Mouse (Mus musculus): ENCODE results near the gene Cryzl2. TPM values are rescaled to one million over a fixed set of nuclear protein-coding genes. Genes with fewer than 3 reads are reported as not detected.

The Cryzl2 gene
- polyA plus RNA-seq, 1 experiment from 2014 or later: 8.1 TPM

DNA sequence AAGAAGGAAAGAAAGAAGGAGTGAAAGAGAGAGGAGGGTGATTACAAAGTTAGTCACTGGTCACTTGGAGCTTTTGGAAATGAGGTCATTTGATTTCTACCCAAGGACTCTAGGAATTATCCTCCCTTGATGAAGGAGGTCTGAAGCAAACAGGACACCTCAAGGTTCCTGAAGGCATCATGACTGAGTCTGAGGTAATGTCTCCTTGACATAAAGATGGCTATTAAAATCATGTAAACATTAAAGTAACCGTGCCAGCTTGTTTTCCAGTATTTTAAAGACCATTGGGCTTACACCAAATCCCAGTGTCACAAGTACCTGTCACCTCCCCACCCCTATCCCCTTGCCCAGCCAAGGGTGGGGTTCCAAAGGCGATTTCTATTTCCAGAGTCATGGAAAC lies 20.1 kb upstream of the Cryzl2 start:
- Histone ChIP-seq H3K4me1 (ENCODE audit: control insufficient read depth, insufficient read depth, low read length) (peaks cover 26% of the 10 kb centered on the region), H3K4me3 (ENCODE audit: low read depth, low read length) (no peak overlapping the region), H3K9ac (ENCODE audit: low read length) (no peak overlapping the region), H3K27me3 (replicated peaks; ENCODE audit: control insufficient read depth, insufficient read depth, low read length) (no peaks in the 10 kb centered on the region), H3K36me3 (ENCODE audit: control insufficient read depth, insufficient read depth, low read length) (no peaks in the 10 kb centered on the region), H3K9me3 (replicated peaks; ENCODE audit: control insufficient read depth, low read length) (no peaks in the 10 kb centered on the region), H3K4me2 (ENCODE audit: low read length) (no peak overlapping the region), H3K27ac (ENCODE audit: low read depth, low read length) (no peak overlapping the region)
- WGBS: 95% methylated on average over 2 of the region's 2 CpGs
- ATAC-seq (no peak), DNase-seq (ENCODE audit: low spot score) (no peak)

DNA sequence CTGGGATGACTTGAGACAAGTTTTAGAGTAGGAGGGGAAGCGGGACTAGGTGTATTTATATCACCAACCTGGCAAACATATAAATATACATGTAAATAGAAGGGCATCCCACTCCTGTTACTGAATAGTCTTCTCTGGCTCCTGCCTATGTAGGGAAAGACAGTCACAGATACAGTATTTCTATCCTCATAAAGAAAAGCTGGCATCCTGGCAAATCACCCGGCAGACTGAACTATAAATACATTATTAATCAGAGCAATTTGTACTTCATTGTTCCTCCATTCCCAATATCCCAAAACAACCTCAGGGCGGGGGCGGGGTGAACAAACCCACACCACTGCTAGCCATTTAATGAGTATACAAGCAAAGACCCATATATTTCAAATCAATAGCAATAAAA lies 19.3 kb upstream of the Cryzl2 start:
- ATAC-seq (no peak), DNase-seq (ENCODE audit: low spot score) (no peak)
- WGBS: 63% methylated on average over 4 of the region's 4 CpGs
- Histone ChIP-seq H3K9me3 (replicated peaks; ENCODE audit: control insufficient read depth, low read length) (no peaks in the 10 kb centered on the region), H3K9ac (ENCODE audit: low read length) (no peak overlapping the region), H3K4me1 (ENCODE audit: control insufficient read depth, insufficient read depth, low read length) (peaks cover 33% of the 10 kb centered on the region), H3K36me3 (ENCODE audit: control insufficient read depth, insufficient read depth, low read length) (no peaks in the 10 kb centered on the region), H3K27me3 (replicated peaks; ENCODE audit: control insufficient read depth, insufficient read depth, low read length) (no peaks in the 10 kb centered on the region), H3K27ac (ENCODE audit: low read depth, low read length) (peak overlapping the region; percentile 55; the same call in 1 of the 2 replicates), H3K4me2 (ENCODE audit: low read length) (no peak overlapping the region), H3K4me3 (ENCODE audit: low read depth, low read length) (no peak overlapping the region)

DNA sequence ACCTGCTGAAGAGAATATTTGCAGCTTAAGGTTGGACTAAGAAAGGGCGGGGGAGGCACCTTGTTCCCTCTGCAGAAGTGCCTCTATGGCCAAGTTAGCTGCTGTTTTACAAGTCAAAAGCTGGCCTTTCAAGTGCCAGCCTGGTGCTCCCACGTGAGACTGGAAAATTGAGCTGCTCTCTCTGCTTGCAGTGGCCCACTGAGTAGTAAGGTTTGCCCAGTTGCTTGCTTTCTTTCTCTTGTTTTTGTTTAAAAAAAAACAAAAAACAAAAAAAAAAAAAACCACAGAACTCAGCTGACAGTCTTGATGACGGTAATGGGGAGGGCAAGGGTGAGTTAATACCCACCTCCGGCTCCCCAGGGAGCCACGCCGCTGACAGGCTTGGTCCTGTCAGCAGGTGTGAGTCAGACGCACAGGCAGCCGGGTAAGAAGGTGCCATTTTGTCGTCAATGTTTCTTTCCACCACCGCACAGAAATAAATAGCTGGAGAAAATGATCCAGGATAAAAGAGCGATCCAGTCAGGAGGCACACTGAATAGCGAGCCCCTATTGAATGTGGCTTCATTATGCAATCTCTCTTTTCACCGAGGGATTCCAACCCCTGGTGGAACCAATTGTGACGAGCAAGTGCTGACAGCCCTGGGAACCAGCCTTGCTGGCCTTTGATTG lies 18.3 kb upstream of the Cryzl2 start:
- Histone ChIP-seq H3K4me2 (ENCODE audit: low read length) (peak overlapping the region; percentile 43), H3K4me3 (ENCODE audit: low read depth, low read length) (no peak overlapping the region), H3K9ac (ENCODE audit: low read length) (peak overlapping the region; percentile 43; the same call in 1 of the 2 replicates), H3K4me1 (ENCODE audit: control insufficient read depth, insufficient read depth, low read length) (peaks cover 42% of the 10 kb centered on the region), H3K9me3 (replicated peaks; ENCODE audit: control insufficient read depth, low read length) (no peaks in the 10 kb centered on the region), H3K36me3 (ENCODE audit: control insufficient read depth, insufficient read depth, low read length) (no peaks in the 10 kb centered on the region), H3K27me3 (replicated peaks; ENCODE audit: control insufficient read depth, insufficient read depth, low read length) (no peaks in the 10 kb centered on the region), H3K27ac (ENCODE audit: low read depth, low read length) (peak overlapping the region; percentile 55)
- 1% methylated on average over 14 of the region's 14 CpGs for WGBS
- DNase-seq (ENCODE audit: low spot score) (peak; percentile 85), ATAC-seq (peak; percentile 84)

DNA sequence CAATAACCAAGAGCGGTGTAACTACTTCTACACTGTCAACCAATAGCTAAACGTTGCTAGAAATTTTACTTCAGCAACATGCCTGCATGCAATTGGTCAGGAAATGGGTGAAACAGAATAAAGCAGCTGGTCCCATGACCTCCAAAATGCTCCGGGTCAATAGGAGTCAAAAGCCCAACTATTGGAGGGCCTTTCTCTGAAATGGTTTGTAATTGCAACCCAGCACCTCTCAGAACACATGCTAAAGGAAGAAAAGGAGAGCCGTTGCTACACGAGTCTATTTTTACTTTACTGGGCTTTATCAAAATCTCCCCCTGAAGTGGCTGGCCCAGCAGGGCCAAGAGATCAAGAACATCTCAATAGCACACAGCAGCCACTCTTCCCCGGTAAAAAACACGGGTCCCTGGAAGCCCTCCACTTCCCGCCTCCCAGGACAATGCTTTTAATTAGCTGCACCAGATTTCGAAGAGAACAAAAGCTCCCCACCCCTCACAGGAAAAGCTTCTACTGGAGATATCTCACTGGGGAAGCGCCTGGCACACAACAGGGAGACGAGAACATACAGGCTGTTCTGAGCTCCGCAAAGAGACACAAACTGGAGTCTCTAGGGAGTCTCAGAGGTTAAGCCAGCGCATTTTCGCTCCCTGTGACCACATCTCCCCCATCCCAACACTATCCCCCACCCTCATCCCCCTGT lies 15.2 kb upstream of the Cryzl2 start:
- ATAC-seq (no peak; the same call in 1 of the 2 replicates), DNase-seq (ENCODE audit: low spot score) (peak; percentile 64)
- H3K27ac ChIP-seq (ENCODE audit: low read depth, low read length): no peak overlapping the region

DNA sequence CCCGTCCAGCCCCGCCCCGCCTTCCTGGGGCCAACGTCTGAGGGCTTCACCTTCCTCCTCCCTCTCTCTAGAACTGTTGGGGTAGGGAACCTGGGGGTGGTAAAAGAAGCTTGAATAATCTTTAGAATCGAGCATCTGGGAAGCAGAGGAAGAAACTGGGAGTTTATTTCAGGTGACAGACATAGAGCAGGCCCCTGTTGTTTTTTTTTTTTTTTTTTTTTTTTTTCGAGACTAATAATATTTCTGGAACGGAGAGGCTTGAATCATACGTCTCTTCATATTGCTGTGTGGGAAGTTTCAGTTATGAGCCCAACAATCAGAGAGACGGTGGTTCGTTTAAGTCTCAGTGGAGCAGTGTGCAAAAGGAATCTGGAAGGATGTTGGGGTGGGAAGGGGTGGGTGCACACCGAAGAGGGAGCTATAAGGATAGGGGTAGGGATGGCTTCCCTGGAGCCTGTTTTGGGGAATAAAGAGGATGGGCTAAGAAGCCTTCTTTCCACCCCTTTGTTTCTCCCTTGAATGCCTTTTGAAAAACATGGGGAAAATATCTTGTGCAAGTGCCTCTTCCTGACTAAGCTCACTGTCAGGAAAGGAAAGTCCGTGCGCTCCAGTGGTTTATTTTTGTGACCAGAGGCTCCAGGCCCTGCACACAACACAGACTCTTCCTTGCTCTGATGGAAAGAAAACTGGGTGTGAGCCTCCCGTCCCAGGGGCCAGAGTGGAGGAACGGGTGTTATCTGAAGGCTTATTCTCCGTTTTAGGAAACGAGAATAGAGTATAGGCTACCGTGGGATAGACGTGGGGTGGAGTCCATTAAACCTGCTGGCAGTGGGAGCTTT lies 14.4 kb upstream of the Cryzl2 start:
- no peak for DNase-seq (ENCODE audit: low spot score)
- H3K9me3 ChIP-seq (replicated peaks; ENCODE audit: control insufficient read depth, low read length): no peaks in the 10 kb centered on the region
- H3K4me1 ChIP-seq (ENCODE audit: control insufficient read depth, insufficient read depth, low read length): peaks cover 49% of the 10 kb centered on the region
- peak overlapping the region; percentile 10; the same call in 1 of the 2 replicates for H3K4me2 ChIP-seq (ENCODE audit: low read length)
- no peaks in the 10 kb centered on the region for H3K36me3 ChIP-seq (ENCODE audit: control insufficient read depth, insufficient read depth, low read length)
- H3K9ac ChIP-seq (ENCODE audit: low read length): peak overlapping the region; percentile 6; the same call in 1 of the 2 replicates
- no peak overlapping the region for H3K4me3 ChIP-seq (ENCODE audit: low read depth, low read length)
- H3K27me3 ChIP-seq (replicated peaks; ENCODE audit: control insufficient read depth, insufficient read depth, low read length): no peaks in the 10 kb centered on the region
- H3K27ac ChIP-seq (ENCODE audit: low read depth, low read length): 0 out of 2 replicates have a peak overlapping the region, but pooled peaks have one; percentile 9
- WGBS: 10% methylated on average over 19 of the region's 19 CpGs
- ATAC-seq: no peak

More for the DNA sequence above, 15.2 kb upstream of the Cryzl2 start:
- peaks cover 44% of the 10 kb centered on the region for H3K4me1 ChIP-seq (ENCODE audit: control insufficient read depth, insufficient read depth, low read length)
- no peaks in the 10 kb centered on the region for H3K9me3 ChIP-seq (replicated peaks; ENCODE audit: control insufficient read depth, low read length)
- H3K9ac ChIP-seq (ENCODE audit: low read length): peak overlapping the region; percentile 14; the same call in 1 of the 2 replicates
- WGBS: 12% methylated on average over 14 of the region's 14 CpGs
- no peak overlapping the region for H3K4me3 ChIP-seq (ENCODE audit: low read depth, low read length)
- peak overlapping the region; percentile 10; the same call in 1 of the 2 replicates for H3K4me2 ChIP-seq (ENCODE audit: low read length)
- H3K36me3 ChIP-seq (ENCODE audit: control insufficient read depth, insufficient read depth, low read length): no peaks in the 10 kb centered on the region
- no peaks in the 10 kb centered on the region for H3K27me3 ChIP-seq (replicated peaks; ENCODE audit: control insufficient read depth, insufficient read depth, low read length)

DNA sequence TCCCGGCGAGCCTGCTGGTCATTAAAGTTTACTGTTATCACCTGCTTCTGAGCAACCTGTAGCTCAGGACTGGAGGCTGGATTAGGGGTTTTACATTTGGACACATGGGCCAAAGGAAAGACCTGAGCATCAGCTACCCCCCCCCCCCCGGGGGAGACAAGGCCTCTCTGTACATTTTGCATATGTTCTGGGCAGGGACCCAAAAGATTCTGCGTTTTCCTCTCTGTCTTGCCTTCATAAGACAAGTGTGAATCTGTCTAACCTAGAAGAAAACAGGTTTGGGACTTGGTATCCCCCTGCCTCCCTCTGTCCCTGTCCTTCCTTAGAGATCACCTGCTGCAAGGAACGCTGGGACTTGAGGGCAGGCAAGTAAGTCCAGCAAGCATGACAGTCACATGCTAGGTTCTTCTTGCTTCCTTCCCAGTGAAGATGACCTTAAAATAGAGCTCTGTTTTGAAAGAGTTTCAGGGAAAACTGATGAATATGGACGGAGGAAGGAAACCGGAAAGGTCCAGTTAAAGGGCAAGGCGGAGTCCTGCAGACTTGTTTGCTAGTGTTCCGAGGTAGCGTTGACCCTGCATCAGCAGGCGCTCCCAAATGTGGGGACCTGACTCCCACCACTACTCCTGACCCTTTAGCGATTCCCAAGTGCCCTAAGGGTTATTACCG lies 13.6 kb upstream of the Cryzl2 start:
- Histone ChIP-seq H3K9ac (ENCODE audit: low read length) (0 out of 2 replicates have a peak overlapping the region, but pooled peaks have one; percentile 6), H3K27me3 (replicated peaks; ENCODE audit: control insufficient read depth, insufficient read depth, low read length) (0 out of 2 replicates have a peak, but pooled peaks cover under 1% of the 10 kb centered on the region), H3K36me3 (ENCODE audit: control insufficient read depth, insufficient read depth, low read length) (no peaks in the 10 kb centered on the region), H3K4me1 (ENCODE audit: control insufficient read depth, insufficient read depth, low read length) (peaks cover 45% of the 10 kb centered on the region), H3K4me3 (ENCODE audit: low read depth, low read length) (no peak overlapping the region), H3K27ac (ENCODE audit: low read depth, low read length) (no peak overlapping the region), H3K4me2 (ENCODE audit: low read length) (no peak overlapping the region), H3K9me3 (replicated peaks; ENCODE audit: control insufficient read depth, low read length) (no peaks in the 10 kb centered on the region)
- 61% methylated on average over 13 of the region's 13 CpGs for WGBS
- no peak for DNase-seq (ENCODE audit: low spot score)
- no peak for ATAC-seq

- H3K36me3 ChIP-seq (ENCODE audit: control insufficient read depth, insufficient read depth, low read length): no peaks in the 10 kb centered on the region
- H3K4me2 ChIP-seq (ENCODE audit: low read length): no peak overlapping the region
- H3K4me1 ChIP-seq (ENCODE audit: control insufficient read depth, insufficient read depth, low read length): peaks cover 45% of the 10 kb centered on the region
- no peak for DNase-seq (ENCODE audit: low spot score)
- H3K4me3 ChIP-seq (ENCODE audit: low read depth, low read length): no peak overlapping the region
- H3K27me3 ChIP-seq (replicated peaks; ENCODE audit: control insufficient read depth, insufficient read depth, low read length): 0 out of 2 replicates have a peak, but pooled peaks cover 3% of the 10 kb centered on the region
- no peaks in the 10 kb centered on the region for H3K9me3 ChIP-seq (replicated peaks; ENCODE audit: control insufficient read depth, low read length)
- no peak for ATAC-seq
- H3K27ac ChIP-seq (ENCODE audit: low read depth, low read length): no peak overlapping the region
- 94% methylated on average over 6 of the region's 6 CpGs for WGBS
- H3K9ac ChIP-seq (ENCODE audit: low read length): no peak overlapping the region
These were observed 12.9 kb upstream of the Cryzl2 start for GRCm38 (mm10) chr1:157445398-157445910.

- H3K27ac ChIP-seq (ENCODE audit: low read depth, low read length): no peak overlapping the region
- DNase-seq (ENCODE audit: low spot score) (peak; percentile 62), ATAC-seq (no peak)
- H3K9ac ChIP-seq (ENCODE audit: low read length): no peak overlapping the region
- no peak overlapping the region for H3K4me2 ChIP-seq (ENCODE audit: low read length)
- H3K36me3 ChIP-seq (ENCODE audit: control insufficient read depth, insufficient read depth, low read length): no peaks in the 10 kb centered on the region
- no peaks in the 10 kb centered on the region for H3K9me3 ChIP-seq (replicated peaks; ENCODE audit: control insufficient read depth, low read length)
- WGBS: 62% methylated on average over 7 of the region's 7 CpGs
- H3K27me3 ChIP-seq (replicated peaks; ENCODE audit: control insufficient read depth, insufficient read depth, low read length): 0 out of 2 replicates have a peak, but pooled peaks cover 3% of the 10 kb centered on the region
- H3K4me1 ChIP-seq (ENCODE audit: control insufficient read depth, insufficient read depth, low read length): peaks cover 41% of the 10 kb centered on the region
- no peak overlapping the region for H3K4me3 ChIP-seq (ENCODE audit: low read depth, low read length)
These were observed 12.1 kb upstream of the Cryzl2 start for GRCm38 (mm10) chr1:157446325-157446724.
